Mouse (Mus musculus) frontal cortex, postnatal 14 days (tissue): ENCODE measurements at regions not wholly inside any gene's neighbourhood (a gene's known extent, or its start where the extent isn't known, plus 50 kb on each side); places are given as distances from the start of the nearest gene placed in this dataset.

ENCODE experiments used
- DNase-seq, 2 experiments: peaks; one replicate each; pipeline ENCODE4 v3.0.0; 2022; ENCODE audit warnings: low spot score in 2 of 2

DNA sequence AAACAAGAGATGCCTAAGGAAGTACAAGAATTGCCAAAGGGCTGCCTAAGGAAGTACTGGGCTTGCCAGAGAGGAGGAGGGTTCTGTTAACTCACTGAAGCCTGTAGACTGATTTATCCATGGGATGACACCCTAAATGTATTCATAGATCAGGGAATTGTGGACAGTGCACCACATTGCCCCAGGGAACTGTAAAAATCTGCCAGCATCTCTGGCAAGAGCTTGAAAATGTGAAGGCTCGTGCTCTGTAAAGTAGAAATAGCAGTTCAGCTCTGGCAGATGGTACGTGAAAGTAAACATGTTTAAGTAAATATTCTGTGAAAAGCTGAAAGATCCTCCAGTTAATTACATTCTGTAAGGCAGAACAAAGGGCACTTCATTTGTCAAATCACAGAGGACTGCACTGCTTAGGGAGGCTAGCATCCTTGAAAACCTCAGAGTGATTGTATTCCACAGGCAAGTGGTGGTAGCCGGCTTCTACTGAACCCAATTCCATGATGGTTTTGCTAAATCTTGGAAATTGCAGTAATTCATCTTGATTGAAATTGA, 445.9 kb upstream of the Grin3a start:
- no peak for DNase-seq

- DNase-seq = no peak
Measured at GRCm38 (mm10) chr4:50286602-50287001, 441.1 kb upstream of the Grin3a start.

GRCm38 (mm10) chr4:50259012-50259601, 413.6 kb upstream of the Grin3a start:
- no peak for DNase-seq

GRCm38 (mm10) chr4:50242042-50242441, 396.5 kb upstream of the Grin3a start:
- no peak for DNase-seq

GRCm38 (mm10) chr4:50240951-50241350, 395.4 kb upstream of the Grin3a start:
- DNase-seq = no peak

- no peak for DNase-seq
Measured at GRCm38 (mm10) chr4:50239386-50239785, 393.8 kb upstream of the Grin3a start.

GRCm38 (mm10) chr4:50235476-50235875, 389.9 kb upstream of the Grin3a start:
- no peak for DNase-seq

GRCm38 (mm10) chr4:50203348-50203747, 357.8 kb upstream of the Grin3a start:
- DNase-seq = no peak

GRCm38 (mm10) chr4:50177196-50177595, 331.7 kb upstream of the Grin3a start:
- DNase-seq = no peak

DNA sequence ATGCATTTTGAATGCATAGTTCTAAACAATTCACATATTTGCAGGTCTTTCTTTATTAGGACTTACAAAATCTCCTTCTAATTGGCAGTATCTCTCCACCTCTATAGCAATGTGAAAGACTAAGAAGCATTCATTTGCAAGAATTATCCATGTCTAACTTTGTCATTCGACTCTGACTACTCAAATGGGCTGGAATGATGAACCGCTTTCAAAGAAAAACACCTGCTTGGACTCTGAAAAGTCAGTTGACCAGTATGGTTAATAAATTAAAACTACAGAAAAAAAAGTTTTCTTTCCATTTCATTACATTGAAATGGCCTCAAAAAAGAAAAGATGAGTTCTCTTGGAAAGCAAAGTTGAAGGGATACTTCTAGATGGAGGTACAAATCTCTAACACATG, 331.1 kb upstream of the Grin3a start:
- no peak for DNase-seq

DNA sequence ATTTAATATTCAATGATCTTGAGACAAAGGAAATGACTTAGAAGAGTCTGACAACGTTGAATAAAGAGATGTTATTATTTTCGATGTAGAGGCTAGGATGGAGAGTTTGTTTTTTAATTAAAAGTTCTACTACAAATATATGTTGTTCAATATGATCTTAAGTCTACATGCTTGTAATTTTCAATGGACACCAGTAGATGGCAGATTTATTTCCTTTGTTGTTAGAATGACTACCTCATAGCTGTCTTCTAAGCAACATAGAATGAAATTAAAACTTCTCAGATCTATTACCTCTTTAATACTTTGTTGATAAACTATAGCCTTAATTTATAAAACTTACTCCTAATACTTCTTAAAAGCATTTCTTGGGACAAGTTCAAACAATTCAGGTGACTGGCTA, 315.3 kb upstream of the Grin3a start:
- DNase-seq = no peak

- no peak for DNase-seq
Measured at GRCm38 (mm10) chr4:50145926-50146325, 300.4 kb upstream of the Grin3a start.

DNA sequence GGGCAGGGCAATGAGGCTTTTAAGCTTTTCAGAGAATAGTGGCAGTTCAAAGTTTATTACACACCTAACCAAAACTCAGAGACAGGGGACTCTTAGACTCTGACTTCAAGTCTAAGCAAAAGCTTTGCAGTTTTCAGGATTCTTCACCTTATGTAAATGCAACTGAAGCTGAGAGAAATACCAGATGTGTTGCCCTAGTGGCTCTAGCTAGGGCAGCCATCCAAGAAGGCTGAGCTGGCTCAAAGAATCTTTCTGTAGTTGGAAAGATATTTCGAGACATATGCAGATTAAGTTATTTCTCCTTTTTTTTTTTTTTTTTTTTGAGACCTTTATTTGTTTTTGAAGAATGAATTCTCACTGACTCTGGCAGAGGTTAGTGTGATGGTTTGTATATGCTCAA, 284.7 kb upstream of the Grin3a start:
- peak; percentile 4 to 6 for DNase-seq

GRCm38 (mm10) chr4:50106557-50106956, 261.0 kb upstream of the Grin3a start:
- DNase-seq = no peak

DNA sequence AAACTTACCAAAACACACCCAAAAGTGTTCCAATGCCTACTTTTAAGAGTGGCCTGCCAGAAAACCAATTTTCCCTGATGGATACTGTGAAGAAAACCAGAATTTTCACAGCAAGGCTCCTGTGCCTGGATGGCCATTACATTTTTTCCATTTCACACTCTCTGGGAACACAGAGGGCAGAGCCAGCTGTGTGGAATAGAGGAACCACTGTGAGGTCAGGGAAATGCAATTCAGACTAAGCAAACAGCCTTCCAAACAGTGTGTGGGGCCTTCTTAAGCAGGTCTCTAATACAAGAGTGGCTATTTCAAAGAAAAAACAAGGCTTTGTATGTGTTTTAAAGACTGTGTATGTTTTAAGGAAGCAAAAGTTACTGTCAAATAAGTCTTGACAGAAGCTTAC, 242.3 kb upstream of the Grin3a start:
- no peak for DNase-seq

DNA sequence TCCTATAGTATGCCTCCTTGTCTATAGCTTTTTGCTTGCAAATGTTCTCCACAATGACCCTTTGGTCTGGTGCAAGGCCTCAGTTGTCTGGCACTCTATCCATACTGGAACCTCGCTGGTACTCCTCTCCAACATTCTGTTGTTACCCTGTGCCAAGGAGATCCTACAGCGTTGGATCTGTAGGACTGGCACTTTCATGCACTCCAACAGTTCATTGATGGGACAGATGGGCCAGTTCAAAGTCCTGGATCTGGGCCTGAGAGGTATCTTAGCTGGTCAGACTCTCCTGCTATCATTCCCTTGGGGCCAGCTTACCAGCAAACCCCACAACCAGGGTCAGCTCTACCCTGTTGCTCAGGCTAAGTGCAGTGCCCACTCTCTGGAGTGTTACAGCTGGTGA, 241.1 kb upstream of the Grin3a start:
- no peak for DNase-seq

DNA sequence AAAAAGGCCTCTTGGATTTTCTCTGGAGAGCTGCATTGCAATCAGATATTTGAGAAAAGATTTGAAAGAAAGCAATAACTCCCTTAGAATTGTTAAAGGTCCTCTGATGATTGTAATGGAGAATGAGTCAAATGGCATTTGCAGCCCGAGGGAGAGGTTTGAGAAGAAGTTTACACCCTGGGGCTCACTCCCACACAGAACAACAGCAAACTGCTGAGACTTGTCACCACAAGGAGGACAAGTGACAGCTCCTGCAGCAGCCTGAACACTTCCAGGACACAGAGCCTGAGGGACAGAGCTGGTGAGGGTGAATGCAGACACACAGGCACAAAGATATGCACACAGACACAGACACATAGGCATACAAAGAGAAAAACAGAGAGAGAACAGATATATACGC, 210.0 kb upstream of the Grin3a start:
- DNase-seq = no peak

DNA sequence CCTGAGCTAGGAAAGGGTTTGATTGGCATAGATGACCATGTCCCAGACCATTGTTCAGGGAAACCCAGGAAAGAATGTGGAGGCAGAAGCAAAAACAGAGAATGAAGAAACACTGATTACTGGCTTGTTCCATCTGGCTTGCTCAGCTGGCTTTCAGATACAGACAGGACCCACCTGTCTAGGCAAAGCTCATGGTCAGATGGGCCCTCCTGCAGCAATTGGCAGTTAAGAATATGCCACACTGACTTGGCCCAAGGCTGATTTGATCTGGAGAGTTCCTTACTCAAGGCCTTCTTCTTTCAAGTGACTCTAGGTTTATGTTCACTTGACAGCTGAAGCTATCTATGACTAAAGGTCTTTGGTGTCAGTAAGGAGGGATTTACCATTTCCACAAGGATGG, 195.9 kb upstream of the Grin3a start:
- DNase-seq = no peak

DNA sequence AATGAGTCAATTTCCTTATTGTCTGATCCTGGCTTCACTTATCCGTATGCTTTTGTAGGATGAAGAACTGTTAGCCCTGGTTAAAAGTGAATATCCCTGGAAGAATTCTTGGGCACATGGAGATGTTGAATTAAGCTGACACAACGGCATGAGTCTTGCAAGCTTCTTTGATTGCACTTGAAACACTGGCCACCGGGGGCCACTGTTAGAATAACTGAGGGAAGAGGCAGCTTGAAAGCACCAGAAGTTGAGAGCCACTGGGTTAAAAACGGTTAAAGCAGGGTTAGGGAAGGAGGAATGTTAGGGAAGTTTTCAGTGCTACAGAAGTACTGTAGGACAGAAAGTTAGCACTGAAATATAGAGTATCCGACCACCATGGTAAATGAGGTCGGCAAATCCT, 190.5 kb upstream of the Grin3a start:
- DNase-seq = peak in 1 of 2 experiments; percentile 31

- DNase-seq = no peak
Measured at GRCm38 (mm10) chr4:50025356-50025755, 179.8 kb upstream of the Grin3a start.
